Mouse (Mus musculus) mesoderm, embryonic 11.5 days (tissue): Measurements from ENCODE around the gene Lhx5.
A peak's percentile ranks its signal among the peaks of the same experiment; 100 is the strongest.

Source experiments
- DNase-seq: peaks from one replicate; pipeline ENCODE4 v3.0.0-alpha.2; 2012; ENCODE audit warnings: low read depth, low spot score

Lhx5 gene

GRCm38 (mm10) chr5:120431649-120432485, at the start of gene Lhx5:
TSS of gene Lhx5 (plus strand) at chr5:120431699.
- no peak for DNase-seq

DNA sequence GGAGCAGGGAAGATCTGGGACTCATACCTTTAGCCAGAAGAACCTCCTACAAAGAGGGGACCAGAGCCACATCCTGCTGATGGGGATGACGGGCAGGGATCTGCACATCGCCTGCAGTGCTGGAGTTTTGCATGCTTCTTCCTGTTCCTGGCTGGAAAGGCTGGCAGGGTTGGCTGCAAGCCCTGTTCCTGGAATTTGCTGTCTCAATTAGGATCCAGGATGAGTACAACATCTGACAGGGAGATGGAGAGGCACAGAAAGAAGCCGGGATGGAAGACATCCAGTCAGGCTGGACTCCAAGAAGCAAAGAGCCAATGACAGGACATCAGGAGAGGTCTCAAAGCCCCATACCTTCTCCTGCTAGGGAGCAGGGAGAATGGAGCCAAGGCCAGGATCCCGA, 45.1 kb upstream of the Lhx5 start:
- no peak for DNase-seq

GRCm38 (mm10) chr5:120388765-120389164, 42.7 kb upstream of the Lhx5 start:
- no peak for DNase-seq

GRCm38 (mm10) chr5:120389973-120390372, 41.5 kb upstream of the Lhx5 start:
- no peak for DNase-seq

- peak; percentile 49 for DNase-seq
Measured at GRCm38 (mm10) chr5:120393871-120394667, 37.4 kb upstream of the Lhx5 start.

GRCm38 (mm10) chr5:120397988-120398387, 33.5 kb upstream of the Lhx5 start:
- no peak for DNase-seq

DNA sequence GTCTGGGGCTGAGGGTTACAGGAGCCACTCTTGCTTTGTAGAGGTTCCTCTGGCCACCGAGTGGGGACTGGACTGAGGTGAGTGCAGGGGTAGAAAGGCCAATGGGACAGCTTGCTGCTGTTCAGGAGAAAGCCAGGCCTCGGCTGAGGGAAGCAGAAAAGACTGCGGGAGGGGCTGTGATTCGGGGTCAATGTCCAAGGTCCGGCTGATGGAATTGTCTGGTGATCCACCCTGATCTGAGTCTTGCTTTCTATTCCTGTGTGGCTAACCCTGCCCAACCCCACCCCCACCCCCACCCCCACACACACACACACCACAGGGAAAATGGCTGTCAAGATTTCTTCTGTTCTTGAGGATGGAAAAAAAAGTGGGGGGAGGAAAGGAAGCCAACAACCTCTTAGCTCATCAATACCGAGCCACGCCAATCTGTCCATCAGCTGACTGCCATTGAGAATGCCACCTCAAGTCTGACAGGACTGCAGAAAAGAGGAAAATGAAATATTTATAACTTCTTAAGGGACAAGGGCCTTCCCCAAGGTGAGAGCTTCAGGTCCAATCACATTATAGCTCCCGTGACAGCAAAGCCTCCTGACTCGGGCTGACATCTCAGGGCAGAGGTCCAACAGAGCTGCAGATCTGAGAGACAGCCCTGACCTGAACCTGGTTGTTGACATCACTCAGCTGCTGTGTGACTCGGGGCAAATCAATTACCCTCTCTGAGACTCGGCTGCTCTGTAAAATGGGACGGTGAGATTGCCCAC, 26.5 kb upstream of the Lhx5 start:
- no peak for DNase-seq

DNA sequence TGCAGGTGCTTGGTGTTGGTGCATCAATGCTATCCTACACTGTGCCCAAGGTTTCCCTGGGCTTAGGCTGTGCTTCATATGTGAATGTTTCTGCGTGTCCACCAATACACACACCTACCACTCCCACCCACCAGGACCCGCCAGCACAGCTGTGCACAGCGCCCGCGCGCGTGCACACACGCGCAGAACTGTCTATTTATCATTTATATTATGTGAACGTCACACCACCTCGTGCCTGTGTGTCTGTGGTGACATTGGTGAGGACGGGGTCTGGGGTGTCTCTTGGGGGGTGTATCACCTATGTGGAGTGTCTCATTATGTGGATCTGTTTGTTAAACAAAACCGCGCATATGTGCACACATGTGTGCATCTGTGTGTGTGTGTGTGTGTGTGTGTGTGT, 22.6 kb upstream of the Lhx5 start:
- no peak for DNase-seq

- DNase-seq, result no peak
Measured at GRCm38 (mm10) chr5:120409385-120410378, 21.8 kb upstream of the Lhx5 start.

DNA sequence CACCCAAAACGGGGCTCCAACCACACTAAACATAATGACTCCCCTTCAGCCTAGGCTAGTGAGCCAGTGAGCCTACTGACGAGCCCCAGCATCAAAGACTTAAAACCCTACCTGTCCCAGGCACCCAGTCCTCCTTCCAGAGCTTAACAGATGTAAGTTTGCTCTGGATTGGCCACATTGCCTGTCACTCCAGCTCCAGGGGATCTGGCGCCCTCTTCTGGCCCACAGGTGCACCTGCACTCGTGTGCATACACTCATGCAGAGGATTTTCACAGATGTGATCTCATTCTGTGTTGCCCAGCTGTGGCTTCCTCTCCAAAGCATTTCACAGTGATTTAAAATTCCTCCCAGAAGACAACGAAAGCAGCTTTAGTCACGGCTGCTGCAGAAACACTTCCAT, 18.1 kb upstream of the Lhx5 start:
- no peak for DNase-seq

DNA sequence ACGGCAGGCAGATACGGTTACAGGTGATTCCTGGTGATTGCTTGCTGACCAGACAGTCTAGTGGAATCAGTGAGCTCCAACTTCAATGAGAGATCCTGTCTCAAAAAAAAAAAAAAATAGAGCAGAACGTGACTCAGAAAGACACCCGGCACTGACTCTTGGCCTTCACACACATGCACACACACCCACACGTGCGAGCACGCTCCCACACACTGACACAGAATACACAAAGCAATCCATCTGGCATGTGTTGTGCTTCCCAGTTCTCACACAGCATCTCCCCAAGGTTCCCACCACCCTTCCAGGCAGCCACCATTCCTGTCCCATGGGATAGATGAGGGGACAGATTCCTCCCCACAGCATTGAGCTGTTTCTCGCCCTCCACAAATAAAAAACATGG, 11.4 kb upstream of the Lhx5 start:
- no peak for DNase-seq

GRCm38 (mm10) chr5:120424039-120424438, 7.5 kb upstream of the Lhx5 start:
- peak; percentile 94 for DNase-seq

DNA sequence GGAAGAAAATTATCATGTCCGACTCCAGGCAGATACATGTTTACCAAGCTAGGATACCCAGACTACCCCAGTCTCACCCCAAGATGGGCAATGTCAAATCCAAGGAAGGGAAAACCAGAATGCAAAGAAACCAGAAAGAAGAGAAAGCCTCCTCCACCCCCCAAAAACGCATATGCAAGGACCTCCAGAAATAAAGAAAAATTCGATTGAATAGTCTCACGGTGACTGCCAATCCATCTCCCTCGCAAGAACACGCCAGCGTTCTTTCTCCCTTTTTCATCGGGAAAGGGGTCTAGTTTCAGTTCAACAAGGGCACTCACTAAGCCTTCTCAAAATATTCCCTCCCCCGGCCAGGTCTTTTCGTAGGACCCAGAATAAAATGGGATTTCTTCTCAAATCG, 6.8 kb upstream of the Lhx5 start:
- no peak for DNase-seq

GRCm38 (mm10) chr5:120425711-120426110, 5.8 kb upstream of the Lhx5 start:
- DNase-seq, result no peak

- DNase-seq, result no peak
Measured at GRCm38 (mm10) chr5:120426572-120426971, 4.9 kb upstream of the Lhx5 start.

DNA sequence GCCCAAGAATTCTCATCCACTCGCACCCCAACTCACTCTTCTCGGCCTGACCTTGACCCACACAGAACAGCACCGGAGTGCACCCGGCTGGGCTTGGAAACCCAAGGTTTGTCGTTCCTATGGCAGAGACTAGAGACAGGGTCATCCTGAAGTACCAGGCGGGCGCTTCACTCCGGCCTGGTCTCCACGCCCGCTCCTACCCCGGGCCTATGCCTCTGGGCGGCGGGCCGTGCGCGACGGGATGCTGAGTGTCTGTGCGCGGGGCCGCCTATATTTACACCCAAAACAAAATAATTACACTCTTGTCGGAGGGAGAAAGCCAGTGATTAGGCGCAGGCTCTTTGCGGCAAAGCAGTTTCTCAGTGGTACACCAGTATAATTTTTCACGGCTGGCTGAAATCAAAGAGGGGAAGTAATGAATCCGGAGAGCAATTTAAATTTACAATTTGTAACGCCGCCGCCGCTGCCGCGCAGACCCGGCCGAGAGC, 4.0 kb upstream of the Lhx5 start:
- no peak for DNase-seq

DNA sequence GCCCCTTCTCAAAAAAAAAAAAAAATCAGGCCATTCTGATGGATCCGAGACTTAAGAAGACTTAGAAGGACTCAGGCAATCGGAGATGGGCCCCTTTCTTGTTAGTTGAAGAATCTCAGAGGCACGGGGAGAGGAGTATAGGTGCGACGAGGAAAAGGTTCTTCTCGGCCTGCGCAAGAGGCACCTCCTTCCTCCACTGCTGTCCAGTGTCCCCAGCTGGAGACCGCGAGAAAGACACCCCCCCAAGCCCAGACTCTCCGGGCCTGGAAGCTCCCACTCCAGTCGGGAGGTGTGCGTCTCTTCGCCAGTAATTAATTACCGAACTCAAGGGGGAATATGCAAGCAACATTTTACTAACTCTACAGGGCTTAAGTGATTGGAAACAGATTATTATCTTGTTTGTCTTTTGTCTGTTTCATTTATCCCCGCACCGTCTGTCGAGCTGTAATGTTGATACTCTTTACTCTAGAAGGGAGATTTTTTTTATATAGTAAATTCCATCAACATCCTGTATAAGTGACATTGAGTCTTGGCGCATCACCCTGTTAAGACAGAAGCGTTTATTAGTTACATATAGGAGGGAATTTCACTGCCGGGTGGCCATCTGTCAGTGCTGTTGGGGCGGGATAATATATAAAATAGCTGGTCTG, 3.2 kb upstream of the Lhx5 start:
- DNase-seq, result no peak

- no peak for DNase-seq
Measured at GRCm38 (mm10) chr5:120428990-120429389, 2.5 kb upstream of the Lhx5 start.

- DNase-seq, result no peak
Measured at GRCm38 (mm10) chr5:120429692-120430091, 1.8 kb upstream of the Lhx5 start.

- DNase-seq, result no peak
Measured at GRCm38 (mm10) chr5:120431001-120431583, 407 bp upstream of the Lhx5 start.
